Mouse (Mus musculus) embryonic facial prominence, embryonic 10.5 days (tissue): Measurements from ENCODE around the gene Atp6ap2. TPM values are rescaled to one million over a fixed set of nuclear protein-coding genes. Genes with fewer than 3 reads are reported as not detected.
A peak's percentile ranks its signal among the peaks of the same experiment; 100 is the strongest.
"Not testable (repeated sequence)": the region's sequence is repeated elsewhere in the genome, so short reads cannot be mapped to it uniquely, and the experiment has no call there.

Experiments used
- DNase-seq: peaks from one replicate; pipeline ENCODE4 v3.0.0-alpha.2; 2017; ENCODE audit warnings: low spot score
- H3K27ac ChIP-seq: fragments of 300-500 bp; sonication (generic); replicated peaks from 2 replicates; pipeline ENCODE4 v1.5.1; 2016; ENCODE audit warnings: mild to moderate bottlenecking
- H3K27me3 ChIP-seq: fragments of 300-500 bp; sonication (generic); replicated peaks from 2 replicates; pipeline ENCODE4 v1.6.1; 2016; ENCODE audit warnings: low read depth, mild to moderate bottlenecking; ENCODE audit not compliant: poor library complexity, severe bottlenecking
- H3K36me3 ChIP-seq: fragments of 300-500 bp; sonication (generic); replicated peaks from 2 replicates; pipeline ENCODE4 v1.6.1; 2016; ENCODE audit warnings: mild to moderate bottlenecking, moderate library complexity
- H3K4me1 ChIP-seq: fragments of 300-500 bp; sonication (generic); 2 replicates; pipeline ENCODE4 v1.6.1; 2016
- H3K4me3 ChIP-seq: fragments of 300-500 bp; sonication (generic); 2 replicates; pipeline ENCODE4 v1.5.1; 2016; ENCODE audit warnings: mild to moderate bottlenecking, moderate library complexity
- H3K9me3 ChIP-seq: fragments of 300-500 bp; sonication (generic); 2 replicates; pipeline ENCODE4 v1.6.1; 2016; ENCODE audit warnings: mild to moderate bottlenecking
- WGBS: fragments of 180-500 bp; shearing (Covaris S2); methylation state at CpG from one replicate; pipeline ENCODE4 v1.1.7; 2016; 5-methylcytosine and 5-hydroxymethylcytosine counted together
- polyA plus RNA-seq: library from polyadenylated mRNA; unstranded; fragments of >200 nt; fragmentation: Nextera tagmentation; extraction: Ambion mirVana; gene quantifications from 2 replicates; pipeline ENCODE4 v1.2.1, GENCODE M21; 2016

The Atp6ap2 gene
- 52.7 and 54.6 TPM in 2 replicates for polyA plus RNA-seq

DNA sequence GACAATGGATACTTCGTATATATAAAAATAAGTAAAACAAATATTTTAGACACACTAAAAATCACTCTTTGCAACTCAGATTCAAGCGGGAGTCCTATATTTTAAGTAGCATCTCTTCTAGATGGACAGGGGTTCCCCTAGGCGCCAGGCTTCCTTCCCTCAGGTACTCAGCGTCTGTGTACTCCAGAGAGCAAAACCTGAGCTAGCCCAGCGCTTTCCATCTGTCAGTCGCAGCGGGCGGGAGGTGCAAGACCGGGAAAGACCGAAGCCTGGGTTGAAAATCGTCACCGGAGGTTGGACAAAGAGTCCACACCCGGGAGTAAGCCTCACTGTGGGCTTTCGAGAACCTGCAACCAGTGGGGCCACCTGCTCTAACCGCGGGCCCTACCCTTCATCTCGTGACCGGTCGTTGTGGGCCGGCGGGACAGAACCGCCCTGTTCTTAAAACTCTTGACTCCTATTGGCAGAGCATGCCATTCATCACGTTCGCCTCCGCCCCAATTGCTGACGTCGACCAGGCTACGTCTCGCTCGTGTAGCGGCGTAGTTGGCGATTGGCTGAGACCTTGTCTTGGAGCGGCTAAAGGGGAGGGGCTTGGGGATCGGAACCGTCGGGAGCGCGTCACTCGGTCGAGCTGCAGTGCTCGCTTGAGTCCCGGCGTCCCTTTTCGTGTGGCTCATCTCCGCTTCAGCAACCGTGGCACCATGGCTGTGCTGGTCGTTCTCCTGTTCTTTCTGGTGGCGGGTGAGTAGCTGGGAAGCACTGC lies at the start of gene Atp6ap2:
Gene Atp6ap2 (plus strand): TSS at position 610 of the 766 bp plus-strand sequence.
- DNase-seq = peak; percentile 92
- Histone ChIP-seq H3K4me3 (peak within 1 kb of the TSS; percentile 81), H3K9me3 (no peaks in the 10 kb centered on the region), H3K27ac (peak within 1 kb of the TSS; percentile 87), H3K36me3 (no peaks in the 10 kb centered on the region), H3K4me1 (peaks cover 4% of the 10 kb centered on the region; the same call in 1 of the 2 replicates), H3K27me3 (peaks cover 38% of the 10 kb centered on the region)
- WGBS = 14% methylated on average over 49 of the region's 49 CpGs

DNA sequence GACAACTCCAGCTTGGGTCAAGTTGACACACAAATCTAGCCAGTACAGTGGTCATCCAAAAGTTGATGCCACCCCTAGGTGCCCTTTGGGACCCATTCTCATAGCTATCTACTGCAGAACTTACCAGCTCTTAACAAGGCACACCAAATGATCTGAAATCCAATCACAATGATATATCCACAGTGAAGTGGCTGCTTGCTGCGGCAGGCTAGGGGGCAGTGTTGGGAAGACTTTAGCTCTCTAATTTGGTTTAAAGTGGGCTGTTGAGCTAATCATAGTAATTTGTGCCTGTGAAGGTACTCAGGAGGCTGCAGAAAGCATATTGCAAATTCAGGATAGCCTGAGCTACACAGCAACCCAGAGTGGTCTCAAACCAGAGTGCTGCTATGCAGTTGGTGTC lies 43.2 kb upstream of the Atp6ap2 start:
- Histone ChIP-seq H3K4me3 (no peak overlapping the region), H3K36me3 (no peaks in the 10 kb centered on the region), H3K27ac (no peak overlapping the region), H3K4me1 (no peaks in the 10 kb centered on the region), H3K27me3 (no peaks in the 10 kb centered on the region), H3K9me3 (no peaks in the 10 kb centered on the region)
- DNase-seq = no peak
- 62% methylated on average over 1 of the region's 1 CpGs for WGBS

DNA sequence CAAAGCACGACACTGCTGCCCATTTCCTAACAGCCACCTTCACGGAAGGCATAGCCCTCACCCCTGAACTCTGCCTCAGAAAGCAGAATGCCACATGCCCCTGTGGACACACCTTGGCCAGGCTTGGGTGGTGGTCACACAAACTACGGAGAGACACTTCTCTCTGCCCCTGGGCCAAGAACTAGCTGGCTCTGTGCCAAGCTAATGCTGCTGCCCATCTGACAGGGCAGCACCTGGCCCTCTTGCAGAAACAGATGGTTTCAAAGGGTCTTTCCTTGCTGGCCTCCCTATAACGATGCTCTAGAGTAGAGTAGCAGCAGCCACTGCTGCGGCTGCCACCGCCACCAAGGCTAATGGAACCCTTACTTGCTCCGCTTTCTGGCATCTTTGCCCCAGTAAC lies 30.5 kb upstream of the Atp6ap2 start:
- no peak for DNase-seq
- 85% methylated on average over 7 of the region's 7 CpGs for WGBS
- no peaks in the 10 kb centered on the region for H3K4me1 ChIP-seq
- 0 out of 2 replicates have a peak, but pooled peaks cover 5% of the 10 kb centered on the region for H3K27me3 ChIP-seq
- no peaks in the 10 kb centered on the region for H3K36me3 ChIP-seq
- no peaks in the 10 kb centered on the region for H3K9me3 ChIP-seq
- no peak overlapping the region for H3K4me3 ChIP-seq
- no peak overlapping the region for H3K27ac ChIP-seq

DNA sequence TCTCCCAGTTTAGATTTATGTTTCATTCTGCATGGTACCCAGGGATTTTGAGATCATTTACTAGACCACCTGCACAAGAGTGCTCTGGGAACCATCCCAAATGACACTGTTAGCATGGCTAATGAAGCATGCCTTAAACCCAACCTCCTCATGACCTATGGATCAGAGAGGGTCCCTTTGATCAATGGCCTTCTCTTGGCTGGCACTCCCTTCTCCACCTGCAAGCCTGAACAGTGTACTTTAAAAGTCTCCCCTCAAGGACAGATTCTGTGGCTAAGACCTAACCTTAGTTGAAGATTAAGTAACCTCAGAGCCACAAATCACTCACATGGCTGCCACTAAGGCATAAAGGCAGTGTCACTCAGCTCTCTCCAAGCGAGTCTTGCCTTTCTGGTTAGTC lies 16.2 kb upstream of the Atp6ap2 start:
- Histone ChIP-seq H3K36me3 (no peaks in the 10 kb centered on the region), H3K9me3 (no peaks in the 10 kb centered on the region), H3K4me1 (no peaks in the 10 kb centered on the region), H3K27ac (no peak overlapping the region), H3K4me3 (no peak overlapping the region), H3K27me3 (peaks cover 23% of the 10 kb centered on the region)
- DNase-seq = no peak
- WGBS = 83% methylated on average over 1 of the region's 1 CpGs

DNA sequence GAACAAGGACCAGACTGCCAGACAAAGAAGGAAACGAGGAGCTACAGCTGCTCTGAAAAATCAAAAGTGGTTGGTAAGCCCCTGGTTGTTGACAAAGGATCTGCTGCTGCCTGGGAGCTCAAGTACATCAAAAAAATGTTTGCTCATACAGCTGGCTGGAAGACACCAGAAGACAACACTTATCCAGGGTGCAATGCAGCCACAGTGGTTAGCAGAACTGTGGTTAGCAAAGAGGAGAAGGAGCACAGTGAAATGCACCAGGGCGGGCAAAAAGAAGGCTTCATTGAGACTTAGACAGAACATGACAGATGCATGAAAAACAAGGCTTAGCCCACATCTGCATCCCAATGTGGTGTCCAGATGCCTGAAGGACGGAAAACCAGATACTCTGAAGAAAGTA lies 9.7 kb upstream of the Atp6ap2 start:
- Histone ChIP-seq H3K36me3 (no peaks in the 10 kb centered on the region), H3K27me3 (peaks cover 45% of the 10 kb centered on the region), H3K27ac (no peak overlapping the region), H3K4me3 (no peak overlapping the region), H3K4me1 (no peaks in the 10 kb centered on the region), H3K9me3 (no peaks in the 10 kb centered on the region)
- WGBS = 65% methylated on average over 3 of the region's 3 CpGs
- no peak for DNase-seq

DNA sequence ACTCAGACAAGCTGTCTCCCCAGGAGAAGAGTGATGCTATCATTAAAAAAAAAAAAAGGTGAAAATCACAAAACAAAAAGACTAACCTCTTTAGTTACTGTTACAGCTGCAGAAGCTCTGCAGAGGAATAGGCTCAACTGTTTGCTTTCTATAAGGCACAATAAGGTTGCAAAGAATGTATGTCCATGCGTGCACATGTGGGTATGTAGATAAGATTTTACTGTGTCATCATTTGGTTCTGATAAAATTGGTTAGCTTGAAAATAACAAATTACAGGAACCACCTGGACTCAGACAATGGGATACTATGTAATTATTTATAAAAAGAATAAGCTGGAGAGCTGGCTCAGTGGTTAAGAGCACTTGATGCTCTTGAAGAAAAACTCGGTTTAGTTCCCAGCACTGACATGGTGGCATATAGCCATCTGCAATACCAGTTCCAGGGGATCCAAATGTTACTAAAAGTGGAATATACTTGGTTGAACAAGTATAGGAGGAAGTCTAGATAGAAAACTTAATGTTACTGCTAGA lies 9.2 kb upstream of the Atp6ap2 start:
- DNase-seq = no peak
- 82% methylated on average over 2 of the region's 2 CpGs for whole genome bisulfite sequencing
- Histone ChIP-seq H3K4me3 (no peak overlapping the region), H3K27ac (no peak overlapping the region), H3K9me3 (no peaks in the 10 kb centered on the region), H3K36me3 (no peaks in the 10 kb centered on the region), H3K4me1 (no peaks in the 10 kb centered on the region), H3K27me3 (peaks cover 49% of the 10 kb centered on the region)

DNA sequence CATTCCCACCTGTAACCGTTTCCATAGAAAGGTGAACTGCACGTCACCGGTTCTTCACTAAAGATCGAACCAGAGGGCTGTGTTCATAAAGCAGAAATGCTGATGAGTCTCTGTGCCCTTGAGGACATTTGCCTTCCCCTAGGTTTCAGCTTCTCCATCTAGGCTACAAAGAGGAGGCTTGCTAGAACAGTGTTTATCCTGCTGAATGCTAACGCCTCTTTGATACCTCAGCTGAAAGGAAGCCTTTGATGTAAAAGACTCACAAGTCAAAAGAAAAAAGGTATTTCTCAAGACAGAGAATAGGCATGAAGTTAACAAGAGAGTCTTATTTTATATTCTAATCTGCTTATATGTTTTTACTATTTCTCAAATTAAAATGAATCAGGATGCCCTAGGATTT lies 4.3 kb upstream of the Atp6ap2 start:
- Histone ChIP-seq H3K4me1 (no peaks in the 10 kb centered on the region), H3K27me3 (peaks cover 54% of the 10 kb centered on the region), H3K4me3 (no peak overlapping the region), H3K9me3 (no peaks in the 10 kb centered on the region), H3K36me3 (no peaks in the 10 kb centered on the region), H3K27ac (no peak overlapping the region)
- DNase-seq = no peak
- WGBS = 88% methylated on average over 5 of the region's 5 CpGs

DNA sequence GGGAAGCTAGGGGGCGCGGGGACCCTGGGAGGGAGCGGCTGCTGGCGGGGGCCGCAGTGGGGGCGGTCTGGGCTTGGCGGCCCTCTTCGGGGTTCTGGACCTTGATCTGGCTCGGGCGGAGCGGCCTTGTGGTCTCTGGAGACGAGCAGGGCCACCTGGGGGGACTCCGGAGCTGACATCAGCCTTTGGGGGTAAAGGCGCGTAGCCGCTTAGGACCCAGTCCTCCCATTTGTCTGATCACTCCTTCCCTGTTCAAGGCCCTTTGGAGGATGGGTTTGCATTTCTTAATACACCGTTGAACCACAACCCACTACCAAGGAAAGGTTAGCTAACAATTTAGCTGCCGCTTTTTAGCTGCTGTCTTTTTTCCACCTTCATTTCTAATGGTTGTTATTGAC lies 356 bp downstream of the Atp6ap2 start:
- Histone ChIP-seq H3K36me3 (no peaks in the 10 kb centered on the region), H3K27me3 (peaks cover 32% of the 10 kb centered on the region), H3K9me3 (no peaks in the 10 kb centered on the region), H3K4me1 (peaks cover 4% of the 10 kb centered on the region; the same call in 1 of the 2 replicates), H3K4me3 (peak overlapping the region; percentile 81), H3K27ac (peak overlapping the region; percentile 87)
- no peak for DNase-seq
- 14% methylated on average over 18 of the region's 18 CpGs for WGBS

DNA sequence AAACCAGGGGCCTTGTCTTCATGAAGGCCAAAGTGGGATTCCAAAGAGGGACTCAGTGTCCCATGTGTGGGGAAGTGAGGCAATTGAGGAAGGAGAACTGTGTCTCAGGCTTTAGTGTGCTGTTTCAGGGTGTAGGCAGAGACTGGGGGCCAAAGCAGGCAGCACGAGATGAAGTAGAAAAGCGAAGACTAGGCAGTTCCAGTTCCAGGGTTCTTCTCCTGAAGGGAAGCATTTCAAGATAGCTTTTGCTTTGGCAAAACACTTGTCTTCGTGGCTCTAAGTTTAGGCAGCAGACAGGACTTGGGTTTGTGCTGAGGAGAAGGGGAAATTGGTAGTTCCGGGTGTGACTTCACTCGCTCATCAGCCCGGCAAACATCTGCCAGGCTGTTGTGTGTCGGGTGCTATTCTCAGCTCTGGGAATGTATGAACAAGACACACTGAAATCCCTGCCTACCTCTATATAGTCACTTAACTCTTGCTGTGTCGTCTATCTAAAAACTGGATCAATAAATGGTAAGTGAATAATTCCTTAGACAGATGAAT lies 3.9 kb downstream of the Atp6ap2 start:
- Histone ChIP-seq H3K4me3 (no peak overlapping the region), H3K36me3 (peaks cover 7% of the 10 kb centered on the region), H3K27me3 (peaks cover 26% of the 10 kb centered on the region), H3K27ac (no peak overlapping the region), H3K4me1 (peaks cover 4% of the 10 kb centered on the region; the same call in 1 of the 2 replicates), H3K9me3 (no peaks in the 10 kb centered on the region)
- WGBS = 89% methylated on average over 8 of the region's 8 CpGs
- DNase-seq = no peak

DNA sequence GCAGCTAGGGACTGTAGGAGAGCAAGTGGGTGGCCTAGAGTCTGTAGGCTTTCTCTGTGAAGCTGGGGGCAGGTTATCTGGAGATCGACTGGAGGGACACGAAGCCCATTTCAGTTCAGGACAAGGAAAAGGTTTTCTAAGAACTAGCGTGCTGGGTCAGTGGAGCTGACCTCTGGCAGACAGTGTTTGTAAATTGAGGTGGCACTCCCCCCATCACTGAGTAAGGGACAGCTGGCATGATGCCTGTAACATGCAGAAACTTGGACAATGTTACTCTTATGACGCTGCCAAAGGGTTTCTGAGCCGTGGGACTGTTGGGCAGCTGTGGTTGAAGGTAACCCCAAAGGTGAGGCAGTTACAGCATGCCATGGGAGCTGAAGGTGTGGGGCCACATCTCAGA lies 4.4 kb downstream of the Atp6ap2 start:
- no peak overlapping the region for H3K27ac ChIP-seq
- no peaks in the 10 kb centered on the region for H3K9me3 ChIP-seq
- WGBS = 78% methylated on average over 5 of the region's 5 CpGs
- no peak overlapping the region for H3K4me3 ChIP-seq
- peaks cover 13% of the 10 kb centered on the region for H3K36me3 ChIP-seq
- peaks cover 4% of the 10 kb centered on the region; the same call in 1 of the 2 replicates for H3K4me1 ChIP-seq
- no peak for DNase-seq
- peaks cover 26% of the 10 kb centered on the region for H3K27me3 ChIP-seq

DNA sequence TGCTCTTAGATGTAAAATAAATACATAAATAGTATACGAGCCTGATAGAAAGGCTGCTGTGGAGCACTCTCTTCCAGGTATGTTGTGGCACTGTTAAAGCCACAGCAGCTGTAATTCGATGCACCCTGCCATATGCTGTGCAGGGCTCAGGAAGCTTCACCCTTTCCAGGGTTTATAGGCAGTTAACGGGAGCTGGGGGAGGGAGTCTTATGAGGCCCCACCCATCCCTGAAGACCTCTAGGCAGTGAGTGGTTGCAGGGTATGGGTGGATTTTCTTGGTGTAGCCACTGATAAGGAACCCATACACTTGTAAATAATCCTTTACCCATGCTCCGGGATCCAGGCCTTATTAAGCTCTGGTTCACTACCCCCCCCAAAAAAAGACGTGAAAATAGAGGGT lies 6.2 kb downstream of the Atp6ap2 start:
- 75% methylated on average over 5 of the region's 5 CpGs for WGBS
- no peak for DNase-seq
- peaks cover 25% of the 10 kb centered on the region for H3K36me3 ChIP-seq
- no peak overlapping the region for H3K27ac ChIP-seq
- H3K27me3 ChIP-seq = peaks cover 16% of the 10 kb centered on the region
- H3K4me3 ChIP-seq = no peak overlapping the region
- H3K9me3 ChIP-seq = no peaks in the 10 kb centered on the region
- H3K4me1 ChIP-seq = no peaks in the 10 kb centered on the region

DNA sequence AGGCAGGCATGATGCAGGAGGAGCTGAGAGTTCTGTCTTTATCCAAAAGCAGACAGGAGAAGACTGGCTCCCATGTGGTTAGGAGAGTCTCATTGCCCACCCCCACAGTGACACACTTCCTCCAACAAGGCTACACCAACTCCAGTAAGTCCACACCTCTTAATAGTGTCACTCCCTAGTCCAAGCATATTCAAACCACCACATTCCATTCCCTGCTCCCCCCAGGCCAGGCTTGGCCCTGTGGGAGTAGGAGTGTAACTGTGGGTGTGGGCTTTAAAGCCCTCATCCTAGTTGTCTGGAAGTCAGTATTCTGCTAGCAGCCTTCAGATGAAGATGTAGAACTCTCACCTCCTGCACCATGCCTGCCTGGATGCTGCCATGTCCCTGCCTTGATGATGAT lies 22.9 kb downstream of the Atp6ap2 start:
- H3K4me3 ChIP-seq, DNase-seq, H3K4me1 ChIP-seq, H3K9me3 ChIP-seq, H3K27ac ChIP-seq: not testable (repeated sequence)
- Histone ChIP-seq H3K36me3 (peaks cover 65% of the 10 kb centered on the region), H3K27me3 (peaks cover 38% of the 10 kb centered on the region)

DNA sequence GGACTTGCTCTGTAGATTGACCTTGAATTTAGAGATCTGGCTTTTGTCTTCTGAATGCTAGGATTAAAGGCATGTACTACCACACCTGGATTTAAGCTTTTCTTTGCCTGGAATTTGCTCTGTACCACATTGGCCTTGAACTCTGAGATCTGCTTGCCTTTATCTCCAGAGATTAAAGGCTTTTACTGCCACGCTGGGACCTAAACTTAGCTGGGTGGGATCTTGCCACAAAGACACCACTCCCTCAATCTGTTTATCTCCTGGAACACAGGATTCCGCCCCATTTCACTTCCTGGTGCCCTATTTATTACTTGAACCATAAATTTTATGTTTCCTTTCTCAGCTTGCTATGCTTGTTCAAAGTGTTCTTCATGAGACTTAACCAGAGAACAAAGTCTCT lies 23.6 kb downstream of the Atp6ap2 start:
- no peaks in the 10 kb centered on the region for H3K4me1 ChIP-seq
- no peak overlapping the region for H3K27ac ChIP-seq
- 83% methylated on average over 2 of the region's 2 CpGs for WGBS
- peaks cover 65% of the 10 kb centered on the region for H3K36me3 ChIP-seq
- no peak overlapping the region for H3K4me3 ChIP-seq
- DNase-seq = no peak
- peaks cover 38% of the 10 kb centered on the region for H3K27me3 ChIP-seq
- no peaks in the 10 kb centered on the region for H3K9me3 ChIP-seq
